Mouse (Mus musculus) lung, postnatal 0 days (tissue): ENCODE measurements around the gene Fam104a. TPM values are rescaled to one million over a fixed set of nuclear protein-coding genes. Genes with fewer than 3 reads are reported as not detected.

Experiments
- ATAC-seq: fragments of 200-750 bp; cut with Nextera tagmentation; 2 replicates; pipeline ENCODE4 v1.8.0; 2017; ENCODE audit warnings: moderate library complexity
- DNase-seq: peaks from one replicate; pipeline ENCODE4 v3.0.0-alpha.2; 2016; ENCODE audit warnings: low spot score
- H3K27ac ChIP-seq: fragments of 300-500 bp; sonication (generic); 2 replicates; pipeline ENCODE4 v1.5.1; 2014; ENCODE audit warnings: antibody characterized with exemption, mild to moderate bottlenecking, low read length, mixed read lengths
- H3K27me3 ChIP-seq: fragments of 300-500 bp; sonication (generic); replicated peaks from 2 replicates; pipeline ENCODE4 v1.6.1; 2014; ENCODE audit warnings: low read length, mixed read lengths; ENCODE audit not compliant: insufficient read depth
- H3K36me3 ChIP-seq: fragments of 300-500 bp; sonication (generic); 2 replicates; pipeline ENCODE4 v1.6.1; 2014; ENCODE audit warnings: low read length, mixed read lengths; ENCODE audit not compliant: insufficient read depth
- H3K4me1 ChIP-seq: fragments of 300-500 bp; sonication (generic); 2 replicates; pipeline ENCODE4 v1.6.1; 2014; ENCODE audit warnings: antibody characterized with exemption, low read depth, low read length, mixed read lengths; ENCODE audit not compliant: insufficient read depth
- H3K4me2 ChIP-seq: fragments of 300-500 bp; sonication (generic); replicated peaks from 2 replicates; pipeline ENCODE4 v1.6.1; 2014; ENCODE audit warnings: low read depth, mild to moderate bottlenecking, low read length, moderate library complexity, mixed read lengths
- H3K4me3 ChIP-seq: fragments of 300-500 bp; sonication (generic); 2 replicates; pipeline ENCODE4 v1.5.1; 2014; ENCODE audit warnings: low read depth, low read length
- H3K9ac ChIP-seq: fragments of 300-500 bp; sonication (generic); replicated peaks from 2 replicates; pipeline ENCODE4 v1.6.1; 2014; ENCODE audit warnings: low read depth, mild to moderate bottlenecking
- H3K9me3 ChIP-seq: fragments of 300-500 bp; sonication (generic); 2 replicates; pipeline ENCODE4 v1.6.1; 2016; ENCODE audit warnings: low read length, mixed read lengths
- CTCF ChIP-seq: IDR thresholded peaks from 2 replicates; pipeline ENCODE4 v1.5.1; 2016; ENCODE audit warnings: antibody characterized with exemption, mild to moderate bottlenecking
- EP300 ChIP-seq: IDR thresholded peaks from 2 replicates; pipeline ENCODE4 v1.6.1; 2016; ENCODE audit warnings: antibody characterized with exemption, mild to moderate bottlenecking, control low read depth
- WGBS: fragments of 180-500 bp; shearing (Covaris S2); extraction: QIAGEN DNeasy Blood & Tissue Kit; methylation state at CpG from one replicate; pipeline ENCODE4 v1.1.7; 2014; 5-methylcytosine and 5-hydroxymethylcytosine counted together
- polyA plus RNA-seq: library from polyadenylated mRNA; unstranded; fragments of >200 nt; fragmentation: Nextera tagmentation; extraction: Ambion mirVana; gene quantifications from 2 replicates; pipeline ENCODE4 v1.2.1, GENCODE M21; 2015

Fam104a gene
- 41.3 and 44.1 TPM in 2 replicates for polyA plus RNA-seq

DNA sequence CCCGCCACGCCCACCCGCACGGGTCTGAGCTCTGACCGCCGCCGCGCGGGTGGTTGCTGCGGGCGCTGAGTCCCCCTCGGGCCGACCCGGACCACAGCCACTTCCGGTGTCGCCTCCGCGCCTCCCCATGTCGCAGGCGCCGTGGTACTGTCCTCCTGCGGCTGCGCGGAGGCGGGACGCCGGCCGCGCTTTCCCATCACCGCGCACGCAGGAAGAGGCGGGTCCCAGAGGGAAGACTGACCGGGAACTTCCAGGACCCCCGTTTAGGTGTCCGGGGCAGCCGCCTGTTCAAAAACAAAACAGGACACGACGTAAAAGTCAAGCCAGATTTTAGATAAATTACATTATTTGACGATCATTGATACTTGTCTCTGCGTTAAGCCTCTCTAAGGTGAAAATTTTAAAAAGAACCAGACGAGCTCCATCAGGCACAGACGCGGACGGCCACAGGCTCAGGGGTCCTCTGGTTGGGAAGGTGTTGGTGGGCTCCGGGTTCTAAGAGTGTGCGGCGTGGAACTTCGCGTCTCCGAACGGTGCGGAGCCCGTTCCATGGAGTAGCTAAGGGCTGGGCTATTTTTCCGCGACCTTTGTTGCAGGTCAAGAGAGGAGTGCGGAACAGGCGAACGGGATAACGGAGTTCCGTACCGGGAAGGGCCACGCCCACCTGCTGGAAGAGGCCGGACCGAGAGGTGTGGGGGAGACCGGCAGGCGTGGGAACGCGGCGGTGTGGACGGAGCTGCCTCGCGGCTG is at the start of gene Fam104a, which contains the start of gene D11Wsu47e:
TSS of gene Fam104a (minus strand) at position 199 of the 750 bp plus-strand sequence.
TSS of gene D11Wsu47e (plus strand) at position 456 of the 750 bp plus-strand sequence.
- H3K9ac ChIP-seq: peak within 1 kb of the TSS; percentile 83
- TF ChIP-seq CTCF (no peak), EP300 (peak; percentile 88)
- DNase-seq (peak; percentile 98), ATAC-seq (peak; percentile 97)
- peak within 1 kb of the TSS; percentile 85 for H3K4me2 ChIP-seq
- H3K9me3 ChIP-seq: no peaks in the 10 kb centered on the region
- under 1% methylated on average over 64 of the region's 73 CpGs for WGBS
- H3K4me3 ChIP-seq: peak within 1 kb of the TSS; percentile 97
- H3K36me3 ChIP-seq: 0 out of 2 replicates have a peak, but pooled peaks cover 8% of the 10 kb centered on the region
- H3K27me3 ChIP-seq: no peaks in the 10 kb centered on the region
- H3K4me1 ChIP-seq: peaks cover 12% of the 10 kb centered on the region; the same call in 1 of the 2 replicates
- peak within 1 kb of the TSS; percentile 98 for H3K27ac ChIP-seq

DNA sequence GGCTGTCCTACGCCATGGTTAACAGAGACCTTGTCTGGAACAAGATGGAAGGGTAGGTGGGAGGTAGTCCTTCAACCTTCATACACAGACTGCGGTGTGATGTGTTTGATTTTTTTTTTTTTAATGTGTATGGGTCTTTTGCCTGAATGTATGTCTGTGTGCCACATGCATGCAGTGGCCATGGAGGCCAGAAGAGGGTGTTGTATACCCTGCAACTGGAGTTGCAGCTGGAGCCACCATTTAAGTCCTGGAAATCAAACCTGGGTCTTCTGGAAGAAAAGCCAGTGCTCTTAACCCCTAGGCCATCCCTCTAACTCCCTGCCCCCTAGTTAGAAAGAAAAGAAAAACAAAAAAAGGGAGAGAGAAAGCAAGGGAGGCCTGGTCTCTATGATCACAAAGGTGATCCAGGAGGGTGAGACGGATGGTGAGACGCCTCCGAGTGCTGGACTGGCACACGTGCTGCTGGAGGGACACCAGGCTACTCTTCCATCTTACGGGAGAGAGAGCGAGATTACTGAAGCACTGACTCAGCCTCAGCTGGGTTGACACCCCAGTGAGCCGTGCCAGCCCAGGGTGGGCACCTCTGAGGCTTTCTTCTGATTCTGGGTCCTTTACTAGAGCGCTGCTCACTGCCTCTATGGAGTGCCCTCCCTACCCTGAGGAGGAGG is 48.1 kb upstream of the Fam104a start:
- H3K27me3 ChIP-seq: no peaks in the 10 kb centered on the region
- H3K27ac ChIP-seq: peak overlapping the region; percentile 84
- no peaks in the 10 kb centered on the region for H3K9me3 ChIP-seq
- peaks cover 51% of the 10 kb centered on the region for H3K4me1 ChIP-seq
- DNase-seq (no peak), ATAC-seq (no peak)
- TF ChIP-seq CTCF: peak; percentile 40
- no peak for TF ChIP-seq EP300
- H3K36me3 ChIP-seq: peaks cover 23% of the 10 kb centered on the region
- no peak overlapping the region for H3K4me3 ChIP-seq
- H3K9ac ChIP-seq: no peak overlapping the region
- WGBS: 86% methylated on average over 10 of the region's 10 CpGs
- H3K4me2 ChIP-seq: no peak overlapping the region

DNA sequence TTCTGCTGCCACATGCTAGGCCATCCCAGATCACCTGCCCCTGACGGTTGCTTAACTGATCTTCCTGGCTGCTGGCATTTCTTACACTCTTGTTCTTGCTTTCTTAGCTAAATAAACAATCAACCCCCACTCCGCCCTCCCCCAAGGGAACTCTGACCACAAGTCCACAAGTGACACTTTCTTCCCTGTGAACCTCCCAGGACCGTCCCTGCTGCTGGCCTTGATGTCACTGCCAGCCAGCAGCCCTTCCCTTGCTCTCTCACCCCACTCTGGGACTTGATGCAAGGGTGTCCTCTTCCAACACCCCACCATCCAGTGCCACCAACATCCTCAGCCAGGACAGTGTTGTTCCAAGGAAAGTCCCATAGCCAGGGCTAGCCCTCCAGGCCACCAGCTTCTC is 46.9 kb upstream of the Fam104a start:
- DNase-seq (peak; percentile 50), ATAC-seq (no peak)
- peaks cover 35% of the 10 kb centered on the region for H3K36me3 ChIP-seq
- H3K27me3 ChIP-seq: no peaks in the 10 kb centered on the region
- no peaks in the 10 kb centered on the region for H3K9me3 ChIP-seq
- H3K9ac ChIP-seq: 0 out of 2 replicates have a peak overlapping the region, but pooled peaks have one; percentile 1
- H3K27ac ChIP-seq: peak overlapping the region; percentile 35
- TF ChIP-seq EP300: no peak
- no peak for TF ChIP-seq CTCF
- no peak overlapping the region for H3K4me2 ChIP-seq
- 26% methylated on average over 3 of the region's 3 CpGs for WGBS
- H3K4me1 ChIP-seq: peaks cover 50% of the 10 kb centered on the region
- H3K4me3 ChIP-seq: no peak overlapping the region

DNA sequence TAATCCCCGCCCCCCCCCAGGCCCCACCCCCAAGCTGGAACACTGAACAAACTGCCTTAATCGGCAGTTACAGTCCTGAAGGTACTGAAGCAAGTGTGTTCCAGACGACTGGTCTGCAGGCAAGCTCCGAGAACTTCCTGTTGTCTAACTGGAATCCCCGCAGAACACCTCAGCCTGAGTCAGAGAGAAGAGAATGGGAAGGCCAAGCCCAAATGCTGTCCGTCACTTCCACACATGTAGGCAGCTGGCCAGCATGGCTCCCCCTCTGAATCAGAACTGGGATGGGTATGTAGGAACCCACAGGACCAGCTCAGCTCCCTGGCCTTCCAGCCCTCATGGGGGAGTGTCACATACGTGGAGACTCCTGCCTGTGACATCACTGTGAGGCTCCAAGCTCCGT is 46.0 kb upstream of the Fam104a start:
- H3K9me3 ChIP-seq: no peaks in the 10 kb centered on the region
- peaks cover 43% of the 10 kb centered on the region for H3K4me1 ChIP-seq
- H3K27me3 ChIP-seq: no peaks in the 10 kb centered on the region
- H3K27ac ChIP-seq: no peak overlapping the region
- H3K9ac ChIP-seq: no peak overlapping the region
- peak; percentile 71 for DNase-seq
- H3K4me3 ChIP-seq: no peak overlapping the region
- TF ChIP-seq CTCF (no peak), EP300 (peak; percentile 78)
- ATAC-seq: peak; percentile 4; the same call in 1 of the 2 replicates
- no peak overlapping the region for H3K4me2 ChIP-seq
- peaks cover 36% of the 10 kb centered on the region for H3K36me3 ChIP-seq
- WGBS: 37% methylated on average over 8 of the region's 8 CpGs

DNA sequence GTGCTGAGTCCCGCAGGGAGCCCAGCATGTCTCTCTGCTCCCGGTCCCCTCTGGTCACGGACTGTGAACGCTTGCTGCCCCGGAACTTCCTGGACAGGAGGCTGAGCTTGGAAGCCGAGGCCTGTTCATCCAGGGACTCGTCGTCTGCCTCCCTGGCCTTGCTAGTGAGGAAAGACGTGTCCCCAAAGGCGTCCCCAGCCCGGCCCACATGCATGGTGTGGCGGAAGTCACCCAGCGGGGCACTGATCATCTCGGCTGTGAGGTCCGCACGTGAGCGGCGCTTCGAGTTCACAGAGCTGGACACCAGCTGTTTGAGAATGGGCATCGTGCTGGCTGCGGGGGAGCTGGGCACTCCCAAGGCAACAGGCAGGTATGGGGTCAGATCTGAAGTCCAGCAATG is 45.3 kb upstream of the Fam104a start:
- Histone ChIP-seq H3K4me3 (no peak overlapping the region), H3K9me3 (no peaks in the 10 kb centered on the region), H3K4me1 (peaks cover 37% of the 10 kb centered on the region), H3K27ac (peak overlapping the region; percentile 6; the same call in 1 of the 2 replicates), H3K9ac (no peak overlapping the region), H3K36me3 (peaks cover 36% of the 10 kb centered on the region), H3K27me3 (no peaks in the 10 kb centered on the region), H3K4me2 (no peak overlapping the region)
- TF ChIP-seq CTCF (no peak), EP300 (no peak)
- DNase-seq (no peak), ATAC-seq (no peak)
- WGBS: 83% methylated on average over 21 of the region's 21 CpGs

DNA sequence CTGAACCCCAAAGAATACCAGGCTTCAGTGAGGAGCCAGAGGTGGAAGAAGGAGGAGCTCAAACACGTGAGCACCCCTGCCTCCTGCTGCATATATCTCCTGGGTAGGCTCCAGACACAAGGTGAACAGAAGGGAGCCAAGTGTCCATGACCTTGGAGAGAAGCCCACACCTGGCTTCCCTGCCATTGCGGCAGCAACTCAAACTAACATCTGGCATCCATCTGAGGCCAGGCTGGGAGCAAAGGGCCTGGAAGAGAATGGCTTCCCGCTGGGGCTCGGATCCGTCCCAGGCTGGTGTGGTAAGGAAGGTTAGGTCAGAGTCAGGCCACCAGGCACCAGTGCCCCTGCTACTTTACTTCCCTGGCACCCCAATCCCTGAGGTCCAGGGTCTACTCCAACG is 44.0 kb upstream of the Fam104a start:
- TF ChIP-seq EP300 (no peak), CTCF (no peak)
- Histone ChIP-seq H3K27ac (peak overlapping the region; percentile 43; the same call in 1 of the 2 replicates), H3K4me2 (no peak overlapping the region), H3K9me3 (no peaks in the 10 kb centered on the region), H3K4me3 (no peak overlapping the region), H3K27me3 (no peaks in the 10 kb centered on the region), H3K4me1 (peaks cover 26% of the 10 kb centered on the region; the same call in 1 of the 2 replicates), H3K36me3 (peaks cover 36% of the 10 kb centered on the region), H3K9ac (no peak overlapping the region)
- ATAC-seq: no peak
- DNase-seq: no peak
- WGBS: 61% methylated on average over 6 of the region's 6 CpGs
